Mouse (Mus musculus): Measurements from ENCODE around the gene Glt6d1. TPM values are rescaled to one million over a fixed set of nuclear protein-coding genes. Genes with fewer than 3 reads are reported as not detected.

Gene Glt6d1
- total and polyA plus RNA-seq, 3 experiments: not detected

DNA sequence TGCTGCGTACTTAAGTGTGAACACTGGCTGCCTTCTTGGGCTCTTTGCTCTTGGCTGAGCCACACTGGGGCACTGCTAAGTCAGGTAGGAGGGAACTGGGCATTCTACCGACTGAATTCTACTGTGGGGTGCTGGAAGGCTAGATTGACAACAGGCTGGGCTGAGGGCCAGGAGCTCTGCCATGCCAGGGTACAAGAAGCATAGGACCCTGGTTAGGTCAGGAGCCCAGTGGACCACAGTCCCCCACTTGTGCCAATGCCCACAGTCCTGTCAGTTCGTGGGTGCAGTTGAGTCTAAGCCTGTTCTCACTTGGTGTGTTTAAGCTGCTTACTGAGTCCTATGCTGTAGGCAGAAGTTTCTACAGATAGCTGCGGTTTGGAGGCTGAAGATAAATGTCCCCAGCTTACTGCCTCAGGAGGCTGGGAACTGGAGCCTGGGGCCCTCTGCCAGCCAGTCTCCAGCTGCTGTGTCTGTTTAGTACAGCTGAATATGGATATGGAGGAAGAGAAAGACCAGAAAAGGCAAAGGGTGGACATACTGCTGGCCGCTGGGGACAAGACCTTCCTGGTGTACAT is 47.1 kb upstream of the Glt6d1 start:
- no peak overlapping the region for H3K4me3 ChIP-seq (replicated peaks in 1 of 3; ENCODE audit: low read depth in 2 of 3, low read length in 2 of 3, poor library complexity in 1 of 3)
- no peaks in the 10 kb centered on the region for H3K79me2 ChIP-seq (replicated peaks; ENCODE audit: control insufficient read depth, extremely low read depth, insufficient read depth, poor library complexity, severe bottlenecking)
- no peaks in the 10 kb centered on the region for H3K36me3 ChIP-seq (replicated peaks in 1 of 2; ENCODE audit: control insufficient read depth in 1 of 2, insufficient read depth in 1 of 2, low read length in 1 of 2)
- dilution Hi-C loops (cut with MboI; ENCODE audit: extremely low pct_ligation_motif_present, extremely low pct_unique_long_range_greater_than_20kb, low sequenced_read_pairs) (no loop called here), in situ Hi-C loops (cut with MboI; ENCODE audit: low pct_ligation_motif_present, low pct_unique_long_range_greater_than_20kb, low sequenced_read_pairs) (no loop called here)
- no peak overlapping the region for H3K4me2 ChIP-seq (ENCODE audit: insufficient read depth, low read depth, poor library complexity, severe bottlenecking)
- DNase-seq (ENCODE audit: extremely low read depth): no peak
- H3K27ac ChIP-seq (ENCODE audit: insufficient read depth, low read depth): no peak overlapping the region
- H3K9ac ChIP-seq (ENCODE audit: insufficient read depth, low read depth): no peak overlapping the region
- no peaks in the 10 kb centered on the region for H3K4me1 ChIP-seq (ENCODE audit: control insufficient read depth in 1 of 2, insufficient read depth in 2 of 2)
- TF ChIP-seq SIN3A (IDR thresholded peaks at IDR 0.05; ENCODE audit: low read length): no peak
- TF ChIP-seq POLR2A (IDR thresholded peaks at IDR 0.05; ENCODE audit: low read depth, low read length): no peak
- TF ChIP-seq IRF4 (IDR thresholded peaks at IDR 0.05; ENCODE audit: low read depth, low read length): no peak
- no peak for TF ChIP-seq MYC (IDR thresholded peaks at IDR 0.05; ENCODE audit: low read depth, low read length)
- no peak for TF ChIP-seq ELF1 (IDR thresholded peaks at IDR 0.05; ENCODE audit: low read depth, low read length)
- no peak for TF ChIP-seq TBP (conservative IDR thresholded peaks at IDR 0.05; ENCODE audit: low read depth, low read length)
- no peak for TF ChIP-seq HCFC1 (IDR thresholded peaks at IDR 0.05; ENCODE audit: low read depth, low read length)
- no peak for TF ChIP-seq RCOR1 (conservative IDR thresholded peaks at IDR 0.05; ENCODE audit: low read depth, low read length)
- TF ChIP-seq ETS1 (conservative IDR thresholded peaks at IDR 0.05; ENCODE audit: low read depth, low read length): no peak
- TF ChIP-seq NELFE (IDR thresholded peaks at IDR 0.05; ENCODE audit: low read depth, low read length): no peak
- no peak for TF ChIP-seq GABPA (IDR thresholded peaks at IDR 0.05; ENCODE audit: insufficient replicate concordance, low read depth, low read length)
- TF ChIP-seq CHD2 (IDR thresholded peaks at IDR 0.05; ENCODE audit: low read length): no peak
- TF ChIP-seq RAD21 (IDR thresholded peaks at IDR 0.05; ENCODE audit: low read depth, low read length): no peak
- no peak for TF ChIP-seq ZKSCAN1 (IDR thresholded peaks at IDR 0.05; ENCODE audit: borderline replicate concordance, low read depth, low read length)
- no peak for TF ChIP-seq NRF1 (IDR thresholded peaks at IDR 0.05; ENCODE audit: low read depth, low read length)
- no peaks in the 10 kb centered on the region for H3K9me3 ChIP-seq (replicated peaks; ENCODE audit: low read length)
- peaks cover 74% of the 10 kb centered on the region for H3K27me3 ChIP-seq (replicated peaks)

GRCm38 (mm10) chr2:25862038-25862437 is 46.4 kb upstream of the Glt6d1 start:
- Histone ChIP-seq H3K4me2 (ENCODE audit: insufficient read depth, low read depth, poor library complexity, severe bottlenecking) (no peak overlapping the region), H3K27me3 (replicated peaks) (peaks cover 72% of the 10 kb centered on the region), H3K9me3 (replicated peaks; ENCODE audit: low read length) (peaks cover 3% of the 10 kb centered on the region), H3K27ac (ENCODE audit: insufficient read depth, low read depth) (no peak overlapping the region), H3K36me3 (replicated peaks in 1 of 2; ENCODE audit: control insufficient read depth in 1 of 2, insufficient read depth in 1 of 2, low read length in 1 of 2) (no peaks in the 10 kb centered on the region), H3K9ac (ENCODE audit: insufficient read depth, low read depth) (no peak overlapping the region), H3K4me1 (ENCODE audit: control insufficient read depth in 1 of 2, insufficient read depth in 2 of 2) (no peaks in the 10 kb centered on the region), H3K4me3 (replicated peaks in 1 of 3; ENCODE audit: low read depth in 2 of 3, low read length in 2 of 3, poor library complexity in 1 of 3) (no peak overlapping the region), H3K79me2 (replicated peaks; ENCODE audit: control insufficient read depth, extremely low read depth, insufficient read depth, poor library complexity, severe bottlenecking) (no peaks in the 10 kb centered on the region)
- dilution Hi-C loops (cut with MboI; ENCODE audit: extremely low pct_ligation_motif_present, extremely low pct_unique_long_range_greater_than_20kb, low sequenced_read_pairs): no loop called here
- DNase-seq (ENCODE audit: extremely low read depth): no peak
- in situ Hi-C loops (cut with MboI; ENCODE audit: low pct_ligation_motif_present, low pct_unique_long_range_greater_than_20kb, low sequenced_read_pairs): no loop called here
- no peak for TF ChIP-seq HCFC1 (IDR thresholded peaks at IDR 0.05; ENCODE audit: low read depth, low read length)
- no peak for TF ChIP-seq JUND (conservative IDR thresholded peaks at IDR 0.05; ENCODE audit: low read depth, low read length)
- TF ChIP-seq MAZ (IDR thresholded peaks at IDR 0.05; ENCODE audit: low read depth, low read length): no peak
- no peak for TF ChIP-seq MEF2A (IDR thresholded peaks at IDR 0.05; ENCODE audit: borderline replicate concordance, low read depth, low read length)
- no peak for TF ChIP-seq ZMIZ1 (IDR thresholded peaks at IDR 0.05; ENCODE audit: low read depth, low read length)
- no peak for TF ChIP-seq SMC3 (IDR thresholded peaks at IDR 0.05; ENCODE audit: low read depth, low read length)
- TF ChIP-seq ETS1 (conservative IDR thresholded peaks at IDR 0.05; ENCODE audit: low read depth, low read length): no peak
- no peak for TF ChIP-seq ZC3H11A (IDR thresholded peaks at IDR 0.05; ENCODE audit: low read depth, low read length)
- TF ChIP-seq POLR2A (IDR thresholded peaks at IDR 0.05; ENCODE audit: low read depth, low read length): no peak
- TF ChIP-seq NELFE (IDR thresholded peaks at IDR 0.05; ENCODE audit: low read depth, low read length): no peak
- TF ChIP-seq GABPA (IDR thresholded peaks at IDR 0.05; ENCODE audit: insufficient replicate concordance, low read depth, low read length): no peak
- TF ChIP-seq ZKSCAN1 (IDR thresholded peaks at IDR 0.05; ENCODE audit: borderline replicate concordance, low read depth, low read length): no peak
- TF ChIP-seq E2F4 (IDR thresholded peaks at IDR 0.05; ENCODE audit: insufficient replicate concordance, low read depth, low read length): no peak
- TF ChIP-seq TCF12 (IDR thresholded peaks at IDR 0.05; ENCODE audit: low read depth, low read length): no peak
- no peak for TF ChIP-seq USF2 (conservative IDR thresholded peaks at IDR 0.05; ENCODE audit: low read depth, low read length)

Measured in CH12.LX (cell line).